Mouse (Mus musculus) T-cell, adult 66 days (primary cell): Measurements from ENCODE around the gene St6gal1. TPM values are rescaled to one million over a fixed set of nuclear protein-coding genes. Genes with fewer than 3 reads are reported as not detected.

Source experiments
- total RNA-seq, 2 experiments: library from RNA; stranded (reverse); gene quantifications; 3 replicates in 1 of 2; 4 replicates in 1 of 2; pipeline ENCODE4 v1.2.4; 2023

The St6gal1 gene
- 10 to 100 TPM; 70.9 to 79.3 TPM for total RNA-seq

GRCm38 (mm10) chr16:23224671-23225068, at the start of gene St6gal1:
Gene St6gal1 (plus strand): TSS chr16:23224740.

Other genes with a start within 250 kb of the St6gal1 start
- gene Kng2, start 195.3 kb upstream of the St6gal1 start, total RNA-seq: not detected
- gene Kng1, start 166.9 kb upstream of the St6gal1 start, total RNA-seq: not detected
- gene Eif4a2, start 117.3 kb upstream of the St6gal1 start, total RNA-seq: 1,000 to 10,000 TPM; 1,119 to 1,156 TPM
- gene Rfc4, start 97.0 kb upstream of the St6gal1 start, total RNA-seq: 10 to 100 TPM; 11.4 to 13.6 TPM
- gene Adipoq, start 78.2 kb upstream of the St6gal1 start, total RNA-seq: not detected
- gene Rtp1, start 204.4 kb downstream of the St6gal1 start, total RNA-seq: not detected